Mouse (Mus musculus): ENCODE measurements around the gene Selp. TPM values are rescaled to one million over a fixed set of nuclear protein-coding genes. Genes with fewer than 3 reads are reported as not detected.

Gene Selp
- total RNA-seq, 2 experiments from 2014 or later: 0.38 TPM; not detected in 1

DNA sequence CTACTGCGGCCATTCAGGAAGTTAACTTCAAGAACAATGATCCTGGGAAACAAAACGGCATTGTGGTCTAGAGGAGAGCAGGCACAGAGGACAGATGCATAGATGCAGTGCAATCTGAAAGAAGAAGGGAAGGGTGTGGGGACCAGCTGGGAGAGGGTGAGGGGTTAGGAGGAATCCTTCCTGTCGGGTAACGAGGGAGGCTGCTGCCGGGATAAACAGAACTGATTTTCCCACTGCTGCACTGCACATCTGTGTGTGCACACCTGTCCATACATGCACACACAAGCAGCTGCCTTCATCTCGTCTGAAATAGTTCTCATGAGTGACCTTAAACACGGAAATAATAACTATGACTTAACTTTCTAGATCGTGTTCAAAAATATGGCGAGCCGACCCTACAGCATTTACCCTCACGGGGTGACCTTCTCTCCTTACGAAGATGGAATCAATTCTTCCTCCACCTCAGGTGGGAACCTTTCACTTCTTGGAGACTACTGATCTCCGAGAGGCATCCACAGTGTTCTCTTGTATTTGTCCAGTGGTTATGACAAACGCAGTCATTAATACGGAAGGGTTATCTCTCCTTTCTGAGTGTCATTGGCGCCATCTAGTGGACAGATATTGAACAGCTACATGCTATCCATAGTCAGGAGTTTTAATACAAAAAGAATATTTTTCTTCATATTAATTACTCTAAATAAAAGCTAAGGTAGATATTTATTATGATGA, 69.2 kb downstream of the Selp start:
- peak in 1 of 2 experiments; percentile 38 for DNase-seq

DNA sequence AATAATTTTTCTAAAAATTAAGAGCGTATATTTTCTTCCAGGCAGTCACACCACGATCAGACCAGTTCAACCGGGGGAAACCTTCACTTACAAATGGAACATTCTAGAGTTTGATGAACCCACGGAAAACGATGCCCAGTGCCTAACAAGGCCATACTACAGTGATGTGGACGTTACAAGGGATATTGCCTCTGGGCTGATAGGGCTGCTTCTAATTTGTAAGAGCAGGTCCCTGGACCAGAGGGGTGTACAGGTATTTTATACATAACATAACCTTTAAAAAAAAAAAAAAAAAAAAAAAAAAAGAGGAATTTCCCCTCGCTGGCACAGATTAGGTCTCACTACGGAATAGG, 69.8 kb downstream of the Selp start:
- no peak for DNase-seq

GRCm38 (mm10) chr1:164185316-164185715, 70.3 kb downstream of the Selp start:
- no peak for DNase-seq

DNA sequence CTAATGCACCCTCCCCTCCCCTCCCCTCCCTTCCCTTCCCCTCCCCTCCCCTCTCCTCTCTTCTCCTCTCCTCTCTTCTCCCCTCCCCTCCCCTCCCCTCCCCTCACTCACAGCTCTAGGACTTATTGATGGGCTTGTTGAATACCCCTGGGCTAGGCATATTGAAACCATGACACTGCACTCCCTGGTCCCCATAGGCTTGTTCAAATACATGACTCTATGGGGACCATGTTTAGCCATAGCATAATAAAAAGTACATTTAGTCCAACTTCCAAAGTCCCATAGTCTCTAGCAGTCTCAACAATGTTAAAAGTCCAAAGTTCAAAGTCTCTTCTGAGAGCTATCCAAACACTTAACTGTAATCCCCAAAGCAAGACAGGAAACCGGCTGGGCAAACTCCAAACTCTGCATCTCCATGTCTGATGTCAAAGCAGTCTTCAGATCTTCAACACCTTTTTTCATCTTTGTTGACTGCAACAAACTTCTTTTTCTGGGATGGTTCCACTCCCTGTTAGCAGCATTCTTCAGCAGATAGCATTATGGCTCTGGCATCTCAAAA, 72.0 kb downstream of the Selp start:
- no peak for DNase-seq

DNA sequence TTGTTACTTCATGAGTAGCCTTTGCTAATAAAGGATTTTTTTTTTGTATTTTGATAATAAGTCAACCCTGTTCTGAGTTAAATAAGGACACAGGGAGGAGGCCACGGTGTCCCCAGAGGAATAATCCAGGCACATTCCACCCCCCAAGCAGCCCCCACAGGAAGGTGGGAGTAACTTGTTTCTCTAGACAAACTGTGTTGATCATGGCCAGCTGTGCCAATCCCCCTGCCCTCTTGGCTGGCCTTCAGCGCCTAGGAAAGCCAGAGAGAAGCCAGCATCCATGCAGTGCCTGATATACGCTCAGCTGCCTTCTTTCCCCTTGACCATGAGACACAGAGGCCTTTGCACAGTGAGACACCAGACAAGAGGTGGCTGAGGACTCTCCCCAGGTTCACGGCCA, 84.5 kb downstream of the Selp start:
- DNase-seq: no peak

Other genes starting within 250 kb of the Selp start
- 10 to 100 TPM; 18.6 to 22.6 TPM for gene Scyl3, start 186.2 kb upstream of the Selp start, total RNA-seq (2021)
- gene BC055324, start 120.5 kb upstream of the Selp start, total RNA-seq (2021): 1 to 10 TPM in 1 of 2 experiments, under 1 TPM in 1; 0.91 to 1.8 TPM
- 1 to 10 TPM; 6.9 to 7.2 TPM for gene Mettl18, start 120.4 kb upstream of the Selp start, total RNA-seq (2021)
- gene Sele, start 67.0 kb upstream of the Selp start, total RNA-seq (2021): not detected
- not detected for gene Sell, start 53.3 kb upstream of the Selp start, total RNA-seq (2021)
- 1 to 10 TPM in 1 of 2 experiments, under 1 TPM in 1; 0.57 to 1.5 TPM for gene F5, start 36.6 kb downstream of the Selp start, total RNA-seq (2021)
- 10 to 100 TPM; 12.8 to 15.6 TPM for gene Slc19a2, start 133.8 kb downstream of the Selp start, total RNA-seq (2021)
- gene Ccdc181, start 160.3 kb downstream of the Selp start, total RNA-seq (2021): 10 to 100 TPM; 21.1 to 21.8 TPM
- gene Nme7, start 188.9 kb downstream of the Selp start, total RNA-seq (2021): 10 to 100 TPM; 24.6 to 26.1 TPM
- gene Blzf1, start 192.2 kb downstream of the Selp start, total RNA-seq (2021): 10 to 100 TPM; 23.0 to 23.4 TPM